In the genomic region with DNA sequence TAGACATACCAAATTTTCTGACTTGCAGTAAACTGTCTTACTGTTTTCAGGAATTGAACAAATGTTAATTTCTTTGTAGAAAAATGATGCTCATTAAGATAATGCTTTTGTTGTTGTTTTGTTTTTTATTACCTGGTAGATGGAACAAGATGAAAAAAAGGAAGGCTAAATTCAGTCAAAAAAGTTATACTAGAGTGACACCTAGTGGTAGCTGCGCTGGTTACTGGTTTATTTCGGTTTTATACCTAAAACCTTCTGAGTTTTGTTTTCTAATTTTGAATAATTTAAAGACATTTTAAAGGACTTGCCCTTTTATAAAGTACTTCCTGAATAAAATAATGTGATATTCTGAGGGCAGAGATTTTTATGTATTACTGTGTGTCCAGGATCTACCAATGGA, we compare ENCODE assay signal across 8 mouse cellular contexts. TPM values are rescaled to one million over a fixed set of nuclear protein-coding genes. Genes with fewer than 3 reads are reported as not detected.
A peak's percentile ranks its signal among the peaks of the same experiment; 100 is the strongest.
DNase-seq lines count a peak whose midpoint lies in the region; ATAC-seq and TF ChIP-seq lines count a peak whose summit lies in the region.

No protein-coding gene starts in this region.

- H3K4me1 ChIP-seq in midbrain, postnatal 0 days (ENCODE audit: insufficient read depth, low read length) = no peaks in the 10 kb centered on the region
- no peaks in the 10 kb centered on the region for H3K4me1 ChIP-seq in midbrain, embryonic 10.5 days
- H3K4me1 ChIP-seq in stomach, postnatal 0 days (replicated peaks; ENCODE audit: control insufficient read depth, insufficient read depth) = no peaks in the 10 kb centered on the region

- H3K27ac ChIP-seq in midbrain, postnatal 0 days (ENCODE audit: low read depth, low read length) = no peak overlapping the region
- H3K27ac ChIP-seq in midbrain, embryonic 10.5 days (replicated peaks) = no peak overlapping the region
- no peak overlapping the region for H3K27ac ChIP-seq in stomach, postnatal 0 days (replicated peaks)

- no peak overlapping the region for H3K4me2 ChIP-seq in midbrain, postnatal 0 days (ENCODE audit: low read depth, low read length, poor library complexity, severe bottlenecking)
- H3K4me2 ChIP-seq in stomach, postnatal 0 days (replicated peaks; ENCODE audit: low read depth) = no peak overlapping the region

- no peak for ATAC-seq in midbrain, postnatal 0 days (ENCODE audit: low FRiP score)
- peak; percentile 52 for ATAC-seq in activated CD4-positive, CD25-positive, alpha-beta regulatory T cell, adult 4 months
- ATAC-seq in stomach, postnatal 0 days (ENCODE audit: low FRiP score, low TSS enrichment) = no peak

- no peak for TF ChIP-seq EP300 in stomach, postnatal 0 days (optimal IDR thresholded peaks at IDR 0.05)

- DNase-seq in gastrocnemius, postnatal 14 days = peak; percentile 3
- DNase-seq in gastrocnemius, postnatal 25 days = no peak
- peak; percentile 63 for DNase-seq in midbrain, postnatal 0 days (ENCODE audit: low spot score)
- DNase-seq in midbrain, embryonic 10.5 days (ENCODE audit: low spot score) = no peak
- DNase-seq in large intestine, adult 2 months (ENCODE audit: low read depth, low spot score) = peak; percentile 14
- DNase-seq in stomach, postnatal 0 days (ENCODE audit: low spot score) = no peak
- no peak for DNase-seq in urinary bladder, postnatal 36 days (ENCODE audit: low spot score in 2 of 2)

- no peaks in the 10 kb centered on the region for H3K36me3 ChIP-seq in midbrain, postnatal 0 days (ENCODE audit: insufficient read depth, low read length)
- H3K36me3 ChIP-seq in midbrain, embryonic 10.5 days = no peaks in the 10 kb centered on the region
- no peaks in the 10 kb centered on the region for H3K36me3 ChIP-seq in stomach, postnatal 0 days (ENCODE audit: control insufficient read depth, insufficient read depth, low read length)

- H3K4me3 ChIP-seq in midbrain, postnatal 0 days (ENCODE audit: low read depth, low read length) = no peak overlapping the region
- H3K4me3 ChIP-seq in midbrain, embryonic 10.5 days = no peak overlapping the region
- H3K4me3 ChIP-seq in stomach, postnatal 0 days (ENCODE audit: low read depth, low read length) = no peak overlapping the region

- H3K9me3 ChIP-seq in midbrain, postnatal 0 days (ENCODE audit: low read length) = no peaks in the 10 kb centered on the region
- H3K9me3 ChIP-seq in midbrain, embryonic 10.5 days (replicated peaks) = no peaks in the 10 kb centered on the region
- H3K9me3 ChIP-seq in stomach, postnatal 0 days (ENCODE audit: control insufficient read depth, low read length) = no peaks in the 10 kb centered on the region

- no peak overlapping the region for H3K9ac ChIP-seq in midbrain, postnatal 0 days (replicated peaks; ENCODE audit: low read length, poor library complexity, severe bottlenecking)
- H3K9ac ChIP-seq in stomach, postnatal 0 days (ENCODE audit: low read length) = no peak overlapping the region

- WGBS in midbrain, postnatal 0 days = 9% methylated on average over 2 of the region's 2 CpGs
- 16% methylated on average over 2 of the region's 2 CpGs for WGBS in midbrain, embryonic 10.5 days
- whole genome bisulfite sequencing in large intestine, adult 2 months = 11% methylated on average over 2 of the region's 2 CpGs
- WGBS in stomach, postnatal 0 days = 10% methylated on average over 2 of the region's 2 CpGs

- H3K27me3 ChIP-seq in midbrain, postnatal 0 days (ENCODE audit: insufficient read depth, low read length) = no peaks in the 10 kb centered on the region
- no peaks in the 10 kb centered on the region for H3K27me3 ChIP-seq in midbrain, embryonic 10.5 days (ENCODE audit: low read depth, poor library complexity, severe bottlenecking)
- no peaks in the 10 kb centered on the region for H3K27me3 ChIP-seq in stomach, postnatal 0 days (ENCODE audit: control insufficient read depth, insufficient read depth, low read length)

- intact Hi-C loops in gastrocnemius, postnatal 14 days (cut with DNase I; ENCODE audit: low total_unique reads) = no loop called here

- TF ChIP-seq CTCF in midbrain, postnatal 0 days (IDR thresholded peaks at IDR 0.05) = peak; percentile 75
- peak; percentile 76 for TF ChIP-seq CTCF in stomach, postnatal 0 days (IDR thresholded peaks at IDR 0.05; ENCODE audit: low read depth)

RNA-seq across cellular contexts. Expression of a gene that starts 52.9 kb away (rescaled TPM):
- total RNA-seq in gastrocnemius, postnatal 14 days (2021) = 10 to 100 TPM; 23.1 to 23.6 TPM
- 10 to 100 TPM; 31.2 to 31.4 TPM for total RNA-seq in gastrocnemius, postnatal 25 days (2021)
- total RNA-seq in midbrain, postnatal 0 days (2014; rRNA removed) = 36.8 and 54.6 TPM in 2 replicates
- 32.1 and 33.7 TPM in 2 replicates for polyA plus RNA-seq in midbrain, postnatal 0 days (2015; fragmentation: Nextera tagmentation; extraction: Ambion mirVana)
- 28.7 and 30.5 TPM in 2 replicates for polyA plus RNA-seq in midbrain, embryonic 10.5 days (2016; fragmentation: Nextera tagmentation; extraction: Ambion mirVana)
- polyA plus RNA-seq in activated CD4-positive, CD25-positive, alpha-beta regulatory T cell, adult 4 months (2017; shearing (Covaris generic)) = 1 to 10 TPM; 3.7 to 5.0 TPM
- 6.0 and 8.2 TPM in 2 replicates for polyA plus RNA-seq in large intestine, adult 2 months (2012; rRNA removed)
- 20.8 and 22.4 TPM in 2 replicates for polyA plus RNA-seq in stomach, postnatal 0 days (2015; fragmentation: Nextera tagmentation; extraction: Ambion mirVana)

Comparison
In these comparisons a context has a peak if more than half of its experiments do, and no peak if none do; other contexts are left out.
1. DNase-seq: peak in gastrocnemius, postnatal 14 days (single experiment), midbrain, postnatal 0 days (single experiment) and large intestine, adult 2 months (single experiment); none in gastrocnemius, postnatal 25 days (single experiment), midbrain, embryonic 10.5 days (single experiment), stomach, postnatal 0 days (single experiment) and urinary bladder, postnatal 36 days (0 of 2).